Mouse (Mus musculus): Measurements from ENCODE around the gene Nop9.

Nop9 gene

DNA sequence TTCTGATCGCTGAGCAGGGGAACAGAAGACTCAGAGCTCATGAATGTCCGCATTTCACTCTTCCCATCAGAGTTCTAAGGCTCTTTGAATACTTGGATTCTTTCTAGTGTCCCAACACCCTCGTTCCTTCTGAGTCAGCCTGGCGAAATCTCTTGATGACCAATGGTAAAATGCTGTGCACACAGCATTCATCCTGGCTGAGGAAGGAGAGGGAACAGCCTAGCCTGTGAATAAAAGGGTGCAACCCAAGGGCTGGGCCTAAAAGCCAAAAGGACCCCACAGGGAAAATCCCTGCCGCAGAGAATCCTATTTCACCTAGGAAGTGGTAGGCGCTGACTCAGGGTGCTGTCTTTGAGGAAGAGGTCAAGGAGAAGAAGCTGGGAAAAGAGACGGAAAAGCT, 15.4 kb upstream of the Nop9 start:
- no peak for DNase-seq

DNA sequence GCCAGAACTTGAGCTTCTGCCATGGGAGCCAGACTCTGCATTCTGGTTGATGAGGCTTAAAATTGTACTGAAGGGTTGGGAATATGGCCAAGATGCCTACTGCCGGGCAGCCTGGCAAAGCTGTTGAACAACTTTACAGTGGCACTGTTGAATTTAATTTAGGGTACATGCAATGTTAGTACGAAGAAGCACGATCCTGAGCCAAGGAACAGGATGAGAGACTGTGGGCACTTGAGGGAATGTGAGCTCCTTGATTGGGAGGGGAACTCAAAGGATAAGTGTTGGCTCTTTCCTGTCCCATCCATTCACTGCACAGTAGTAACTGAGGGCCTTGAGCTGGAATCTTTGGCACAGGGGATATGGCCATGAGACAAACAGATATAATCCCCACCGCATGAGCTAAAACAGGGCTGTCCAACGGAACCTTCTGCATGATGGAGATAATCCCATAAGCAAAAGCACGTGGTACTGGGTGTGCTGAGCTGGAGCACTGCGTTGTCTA, 14.9 kb upstream of the Nop9 start:
- no peak for DNase-seq

DNA sequence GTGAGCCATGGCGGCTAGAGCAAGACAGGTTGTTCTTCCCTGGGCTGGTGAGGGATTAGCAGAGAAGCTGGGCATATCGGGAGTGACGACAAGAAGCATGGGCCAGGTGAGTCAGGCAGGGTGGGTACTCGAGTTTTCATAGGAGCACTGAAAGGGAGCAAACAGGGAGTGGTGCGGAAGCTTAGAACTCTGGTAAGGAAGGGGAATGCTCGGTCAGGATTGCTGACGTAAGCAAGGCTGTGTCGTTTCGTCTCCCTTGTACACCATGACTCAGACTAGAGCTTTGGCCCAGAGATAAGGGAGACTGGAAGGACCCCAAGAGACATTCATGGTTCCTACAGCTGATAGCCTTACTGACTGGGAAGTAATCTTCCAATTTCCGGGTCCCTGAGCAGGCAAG, 11.6 kb upstream of the Nop9 start:
- DNase-seq, result no peak

DNA sequence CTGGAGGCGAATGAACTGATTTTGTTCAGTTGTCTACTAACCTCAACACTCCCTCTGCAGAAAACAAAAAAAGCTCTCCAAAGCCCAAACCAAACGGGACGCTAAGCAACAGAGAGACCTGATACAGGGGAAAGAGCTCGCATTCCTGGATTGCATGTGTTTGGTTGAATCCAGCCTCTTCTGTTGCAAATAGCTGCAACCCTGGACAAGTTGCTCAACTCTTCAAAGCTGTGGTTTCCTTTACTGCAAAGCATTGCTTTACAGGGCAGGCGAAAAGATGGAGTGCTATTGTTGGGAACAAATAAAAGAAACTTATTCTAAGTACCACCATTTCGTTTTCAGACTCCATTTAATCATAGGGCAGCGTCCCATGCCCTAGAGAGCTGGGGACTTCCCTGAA, 10.6 kb upstream of the Nop9 start:
- no peak for DNase-seq

DNA sequence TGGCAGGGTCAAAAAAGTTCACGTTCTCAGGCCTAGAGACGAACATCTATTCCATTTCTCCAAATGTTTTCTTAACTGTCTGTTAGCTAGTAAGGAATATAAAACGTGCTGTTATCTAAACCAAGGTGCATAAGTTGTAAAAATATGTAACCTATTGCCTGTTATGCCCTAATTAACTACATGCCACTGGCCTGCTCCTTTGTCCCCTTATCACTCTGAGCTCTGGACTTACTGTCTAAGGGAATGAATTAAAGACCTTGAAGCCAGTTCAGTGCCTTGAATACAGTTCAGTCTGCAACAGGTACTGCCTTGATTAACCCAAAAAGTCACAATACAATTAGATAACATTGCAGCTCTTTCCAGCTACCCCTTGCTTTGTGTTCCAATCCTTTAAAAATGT, 10.2 kb upstream of the Nop9 start:
- no peak for DNase-seq

DNA sequence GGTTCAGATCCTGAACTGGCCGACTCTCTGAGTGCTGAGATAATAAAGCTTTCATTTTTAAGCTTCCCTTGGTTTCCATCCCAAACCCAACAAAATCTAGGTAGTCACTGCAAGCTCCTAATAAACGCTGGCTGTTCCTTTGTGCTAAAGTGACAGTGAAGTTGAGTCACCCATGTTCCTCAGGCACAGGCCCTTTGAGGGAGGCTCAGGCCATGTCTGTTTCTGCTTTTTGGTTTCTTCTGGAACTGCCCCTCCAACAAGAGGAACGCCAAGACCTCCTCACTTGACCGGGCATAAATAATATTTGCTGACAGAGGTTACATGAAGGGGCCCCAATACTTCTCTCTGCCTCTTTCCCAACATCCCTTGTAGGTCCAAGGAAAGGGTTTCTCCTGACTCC, 9.7 kb upstream of the Nop9 start:
- DNase-seq, result no peak

DNA sequence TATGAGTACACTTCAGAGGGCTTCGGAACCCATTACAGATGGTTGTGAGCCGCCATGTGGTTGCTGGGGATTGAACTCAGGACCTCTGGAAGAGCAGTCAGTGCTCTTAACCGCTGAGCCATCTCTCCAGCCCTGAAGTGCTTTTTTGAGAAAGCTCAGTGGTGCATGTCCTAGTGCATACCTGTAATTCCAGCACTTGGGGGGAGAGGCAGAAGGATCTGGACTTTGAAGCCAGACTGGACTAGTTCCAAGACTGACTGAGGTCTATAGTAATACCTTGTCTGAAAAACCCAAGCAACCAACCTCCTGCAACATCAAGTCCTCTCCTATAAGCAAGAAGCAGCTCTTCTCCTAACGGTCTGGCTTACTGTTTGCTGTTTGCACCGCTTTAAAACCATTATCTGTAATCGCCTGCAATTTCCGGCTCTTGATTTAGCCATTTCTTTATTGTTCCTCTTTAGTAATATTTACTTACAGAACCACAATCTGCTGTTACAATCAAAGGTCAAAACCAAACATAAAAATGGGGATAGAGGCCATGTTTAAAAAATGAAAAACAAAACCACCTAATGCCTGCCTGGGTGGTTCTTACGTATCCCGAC, 8.3 kb upstream of the Nop9 start:
- DNase-seq, result no peak

DNA sequence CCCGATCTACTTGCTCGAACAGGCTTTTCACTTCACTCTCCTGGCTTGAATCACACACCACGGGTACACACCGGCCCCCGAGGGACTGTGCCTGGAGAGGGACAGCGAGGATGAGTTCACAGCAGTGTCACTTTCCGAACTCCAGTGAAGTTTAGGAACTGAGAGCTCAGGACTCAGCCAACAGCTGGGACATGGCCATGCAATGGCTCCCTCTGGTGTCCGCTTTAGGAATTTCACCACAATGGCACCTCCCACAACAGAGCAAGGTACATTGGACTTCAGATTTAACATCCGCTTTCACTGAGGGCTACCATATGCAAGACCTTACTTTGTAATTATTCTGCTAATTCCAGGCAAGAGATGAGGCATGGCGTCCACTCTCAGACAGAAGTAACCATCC, 1.8 kb upstream of the Nop9 start:
- DNase-seq, result peak; percentile 65 to 74

DNA sequence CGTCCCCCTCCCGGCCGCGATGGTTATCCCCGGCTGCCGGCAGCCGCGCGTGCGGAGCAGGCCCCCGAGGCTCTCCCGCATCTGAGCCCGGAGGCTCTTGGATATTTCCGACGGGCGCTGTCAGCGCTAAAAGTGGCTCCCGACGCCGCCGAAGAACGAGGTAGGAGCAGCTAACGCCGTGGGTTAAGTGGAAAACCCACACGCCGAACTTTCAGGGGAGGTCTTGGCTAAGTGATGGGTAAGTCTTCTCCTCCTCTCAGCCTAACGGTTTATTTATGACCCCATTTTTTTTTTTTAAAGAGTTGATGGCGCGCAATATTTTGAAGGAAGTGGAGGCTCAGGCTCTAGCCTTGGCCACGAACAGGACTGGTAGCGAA, 356 bp downstream of the Nop9 start:
- DNase-seq, result no peak

DNA sequence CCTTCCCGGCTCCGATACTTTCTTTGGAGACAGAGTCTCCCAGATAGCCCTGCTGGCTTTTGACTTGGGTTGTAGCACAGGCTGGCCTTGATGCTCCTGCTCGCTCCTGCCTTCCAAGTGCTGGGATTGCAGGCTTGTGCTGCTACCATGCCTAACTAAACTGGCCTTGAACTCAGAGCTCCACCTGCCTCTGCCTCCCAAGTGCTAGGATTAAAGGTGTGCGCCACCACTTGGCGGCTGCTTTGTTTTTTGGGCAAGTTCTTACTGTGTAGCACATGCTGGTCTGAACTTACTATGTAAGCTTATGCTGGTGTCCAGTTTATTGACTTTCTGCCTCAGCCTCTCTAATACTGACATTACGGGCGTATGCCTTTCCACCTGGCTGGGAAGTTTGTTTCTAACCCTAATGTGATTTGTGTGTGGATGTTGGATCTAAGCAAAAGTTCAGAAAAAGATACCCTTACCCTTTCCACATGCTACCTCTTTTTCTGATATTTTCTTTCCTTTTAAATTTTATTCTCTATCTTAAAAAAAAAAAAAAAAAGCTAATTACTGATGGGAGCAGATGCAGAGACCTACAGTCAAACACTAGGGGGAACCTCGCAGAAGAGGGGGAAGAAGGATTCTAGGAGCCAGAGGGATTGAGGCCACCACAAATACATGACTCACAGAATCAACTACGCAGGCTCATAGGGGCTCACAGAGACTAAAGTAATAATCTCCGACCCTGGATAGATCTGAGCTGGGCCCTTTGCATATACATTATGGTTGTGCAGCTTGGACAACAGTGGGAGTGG, 1.8 kb downstream of the Nop9 start:
- no peak for DNase-seq

DNA sequence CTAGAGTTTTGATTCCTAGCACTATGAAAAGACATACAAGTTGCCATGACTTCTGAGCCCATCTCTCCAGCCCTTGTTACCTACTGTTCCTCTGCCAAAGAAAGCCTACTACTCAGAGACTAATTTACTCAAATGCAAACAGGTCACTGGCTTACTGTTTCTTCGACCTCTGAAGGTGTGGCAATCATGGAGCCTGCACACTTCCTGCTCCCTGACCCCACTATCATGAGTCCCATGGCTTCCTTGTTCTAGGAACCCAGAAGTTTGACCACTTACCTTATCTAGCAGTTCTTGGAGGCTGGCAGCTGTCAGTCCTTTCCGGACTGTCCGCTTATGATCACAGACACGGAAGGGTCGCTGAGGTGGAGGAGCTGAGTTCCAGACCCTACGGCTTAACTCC, 12.1 kb downstream of the Nop9 start:
- DNase-seq, result no peak

DNA sequence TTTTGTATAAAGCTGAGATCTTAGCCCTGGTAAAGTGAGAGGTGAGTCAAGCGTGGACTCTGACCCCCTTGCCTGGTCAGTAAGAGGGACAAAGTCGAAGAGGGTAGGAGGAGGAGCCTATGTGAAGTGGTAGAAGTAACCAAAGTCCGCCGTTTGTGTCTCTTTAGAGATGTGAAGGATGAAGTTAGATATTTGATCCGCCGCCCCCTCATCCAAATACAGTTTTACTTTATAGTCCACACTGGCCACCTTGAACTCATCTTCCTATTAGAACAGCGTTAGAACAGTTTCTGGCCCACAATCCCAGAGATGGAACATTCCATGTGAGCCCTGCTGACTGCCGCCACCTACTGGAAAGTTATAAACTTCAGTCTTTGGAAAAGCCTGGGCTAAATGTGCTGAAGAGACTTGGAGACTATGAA, 12.9 kb downstream of the Nop9 start, which contains the start of gene Cideb:
TSS of gene Cideb (minus strand) at position 96 of the 422 bp plus-strand sequence.
- DNase-seq, result no peak

DNA sequence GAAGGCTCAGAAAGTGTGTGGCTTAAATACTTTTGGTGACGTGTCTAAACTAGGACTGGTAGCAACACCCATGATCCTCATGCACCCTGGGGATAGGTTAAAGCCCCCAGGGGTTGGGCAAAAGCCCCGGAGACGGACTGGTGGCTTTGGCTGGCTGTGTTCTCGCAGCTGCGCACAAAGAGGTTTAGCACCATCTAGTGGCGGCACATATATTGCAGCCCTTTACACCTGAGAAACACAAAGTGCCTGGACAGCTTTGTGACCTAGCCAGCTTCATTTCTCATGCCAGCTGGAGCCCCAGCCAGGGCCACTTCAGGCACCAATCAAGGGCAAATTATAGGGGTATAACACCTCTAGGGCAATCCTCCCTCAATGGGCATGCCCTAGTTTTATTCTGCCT, 14.7 kb downstream of the Nop9 start:
- DNase-seq, result peak; percentile 61 to 66

DNA sequence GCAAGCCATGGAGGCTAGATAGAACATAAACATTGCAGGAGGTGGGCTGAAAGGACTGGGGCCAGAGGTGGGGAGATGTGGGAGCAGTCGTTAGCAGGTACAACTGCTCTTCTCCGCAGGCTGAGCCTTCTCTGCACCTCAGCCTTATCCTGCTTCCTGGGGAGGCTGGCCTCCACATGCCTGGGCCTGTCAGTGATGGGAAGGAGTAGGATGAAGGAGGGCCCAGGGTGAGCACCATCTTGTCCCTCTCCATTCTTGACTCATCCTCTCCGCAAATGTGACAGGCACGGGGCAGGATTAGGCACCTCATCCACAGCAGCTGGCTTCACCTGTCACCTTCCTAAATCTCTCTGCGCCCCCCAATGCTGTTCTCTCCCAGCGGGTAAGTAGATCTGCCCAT, 15.7 kb downstream of the Nop9 start, which contains the start of gene Ltb4r2:
TSS of gene Ltb4r2 (plus strand) at position 266 of the 400 bp plus-strand sequence.
- DNase-seq, result no peak

DNA sequence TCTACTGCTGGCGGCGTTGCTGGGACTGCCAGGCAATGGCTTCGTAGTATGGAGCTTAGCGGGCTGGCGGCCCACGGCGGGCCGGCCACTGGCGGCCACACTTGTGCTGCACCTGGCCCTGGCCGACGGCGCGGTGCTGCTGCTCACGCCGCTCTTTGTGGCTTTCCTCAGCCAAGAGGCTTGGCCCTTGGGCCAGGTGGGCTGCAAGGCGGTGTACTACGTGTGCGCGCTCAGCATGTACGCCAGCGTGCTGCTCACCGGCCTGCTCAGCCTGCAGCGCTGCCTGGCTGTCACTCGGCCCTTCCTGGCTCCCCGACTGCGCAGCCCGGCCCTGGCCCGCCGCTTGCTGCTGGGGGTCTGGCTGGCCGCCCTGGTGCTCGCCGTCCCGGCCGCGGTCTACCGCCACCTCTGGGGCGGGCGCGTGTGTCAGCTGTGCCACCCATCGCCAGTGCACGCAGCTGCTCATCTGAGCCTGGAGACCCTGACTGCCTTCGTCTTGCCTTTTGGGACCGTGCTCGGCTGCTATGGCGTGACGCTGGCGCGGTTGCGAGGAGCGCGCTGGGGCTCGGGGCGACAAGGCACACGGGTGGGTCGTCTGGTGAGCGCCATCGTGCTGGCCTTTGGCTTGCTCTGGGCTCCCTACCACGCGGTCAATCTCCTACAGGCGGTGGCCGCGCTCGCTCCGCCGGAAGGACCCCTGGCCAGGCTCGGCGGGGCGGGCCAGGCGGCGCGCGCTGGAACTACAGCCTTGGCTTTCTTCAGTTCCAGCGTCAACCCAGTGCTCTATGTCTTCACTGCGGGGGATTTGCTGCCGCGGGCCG, 16.7 kb downstream of the Nop9 start:
- DNase-seq, result no peak

DNA sequence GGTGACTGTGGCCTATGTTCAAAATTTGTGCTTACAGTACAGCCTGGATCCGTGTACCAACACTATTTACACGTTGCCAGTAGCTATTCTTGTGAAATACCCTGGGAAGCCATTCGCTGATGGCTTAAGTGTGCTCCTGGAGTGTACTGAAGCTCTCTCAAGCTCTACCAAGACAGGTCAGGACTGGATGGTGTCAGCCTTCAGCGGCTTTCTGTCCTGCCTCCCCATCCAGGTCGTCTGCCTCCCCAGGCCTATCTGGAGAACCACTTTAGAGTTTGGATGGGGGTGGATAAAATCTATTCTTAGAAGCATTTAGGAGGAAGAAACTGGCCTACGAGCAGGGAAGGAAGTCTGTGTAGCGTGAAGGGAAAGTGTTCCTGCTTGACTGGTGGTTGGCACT, 17.7 kb downstream of the Nop9 start:
- DNase-seq, result no peak

DNA sequence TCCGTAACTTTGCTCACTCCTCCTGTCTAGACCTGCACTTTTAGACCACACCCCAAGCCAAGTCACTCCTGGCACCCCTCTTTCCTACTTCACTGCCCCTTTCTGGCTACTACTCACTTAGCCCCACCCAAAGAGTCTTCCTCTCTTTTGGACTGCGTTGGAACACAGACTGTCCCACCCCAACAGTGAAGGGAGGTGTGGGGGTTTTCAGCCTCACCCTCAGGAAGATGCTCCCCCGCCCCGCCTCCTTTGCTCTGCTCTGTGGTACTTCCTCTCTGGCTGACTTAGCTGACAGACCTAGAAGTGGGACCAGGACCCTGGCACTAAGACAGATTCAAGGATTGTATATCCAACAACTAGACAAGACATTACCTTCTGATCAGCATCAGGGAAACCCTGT, 20.2 kb downstream of the Nop9 start, which contains the start of gene Ltb4r1:
TSS of gene Ltb4r1 (plus strand) at position 267 of the 400 bp plus-strand sequence.
- no peak for DNase-seq

DNA sequence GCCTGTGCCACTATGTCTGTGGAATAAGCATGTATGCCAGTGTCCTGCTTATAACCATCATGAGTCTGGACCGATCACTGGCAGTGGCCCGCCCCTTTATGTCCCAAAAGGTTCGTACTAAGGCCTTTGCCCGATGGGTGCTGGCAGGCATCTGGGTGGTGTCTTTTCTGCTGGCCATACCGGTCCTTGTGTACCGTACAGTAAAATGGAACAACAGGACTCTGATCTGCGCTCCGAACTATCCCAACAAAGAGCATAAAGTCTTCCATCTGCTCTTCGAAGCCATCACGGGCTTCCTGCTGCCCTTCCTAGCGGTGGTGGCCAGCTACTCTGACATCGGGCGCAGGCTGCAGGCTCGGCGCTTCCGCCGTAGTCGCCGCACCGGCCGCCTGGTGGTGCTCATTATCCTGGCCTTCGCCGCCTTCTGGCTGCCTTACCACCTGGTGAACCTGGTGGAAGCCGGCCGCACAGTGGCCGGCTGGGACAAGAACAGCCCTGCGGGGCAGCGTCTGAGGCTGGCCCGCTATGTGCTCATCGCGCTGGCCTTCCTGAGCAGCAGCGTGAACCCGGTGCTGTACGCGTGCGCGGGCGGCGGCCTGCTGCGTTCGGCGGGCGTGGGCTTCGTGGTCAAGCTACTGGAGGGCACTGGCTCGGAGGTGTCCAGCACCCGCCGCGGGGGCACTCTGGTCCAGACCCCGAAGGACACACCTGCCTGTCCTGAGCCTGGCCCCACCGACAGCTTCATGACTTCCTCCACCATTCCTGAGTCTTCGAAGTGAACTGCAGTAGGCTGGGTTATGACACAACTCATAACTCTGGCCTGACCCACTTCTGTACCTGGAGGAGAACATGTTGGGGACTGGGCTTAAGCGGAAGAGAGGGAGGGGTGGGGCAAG, 22.3 kb downstream of the Nop9 start:
- DNase-seq, result no peak

DNA sequence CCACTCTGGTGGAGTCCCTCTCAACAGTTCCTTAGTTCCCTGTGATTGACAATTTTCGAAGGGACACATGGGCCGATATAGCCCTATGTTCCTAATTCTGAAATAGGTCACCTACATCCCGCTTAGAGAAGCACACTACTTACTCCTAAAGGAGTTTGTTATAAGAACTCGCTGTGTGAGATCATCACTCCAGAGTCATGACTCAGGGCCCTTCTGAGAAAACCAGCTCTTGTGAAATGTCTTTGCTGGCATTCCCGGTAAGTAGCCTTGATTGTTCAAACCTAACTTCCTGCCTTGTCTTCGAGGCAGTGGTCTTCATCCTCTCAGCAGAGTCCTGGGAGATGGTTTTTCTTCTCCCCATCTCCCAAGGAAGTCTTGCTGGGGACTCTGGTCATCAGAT, 23.1 kb downstream of the Nop9 start:
- no peak for DNase-seq

DNA sequence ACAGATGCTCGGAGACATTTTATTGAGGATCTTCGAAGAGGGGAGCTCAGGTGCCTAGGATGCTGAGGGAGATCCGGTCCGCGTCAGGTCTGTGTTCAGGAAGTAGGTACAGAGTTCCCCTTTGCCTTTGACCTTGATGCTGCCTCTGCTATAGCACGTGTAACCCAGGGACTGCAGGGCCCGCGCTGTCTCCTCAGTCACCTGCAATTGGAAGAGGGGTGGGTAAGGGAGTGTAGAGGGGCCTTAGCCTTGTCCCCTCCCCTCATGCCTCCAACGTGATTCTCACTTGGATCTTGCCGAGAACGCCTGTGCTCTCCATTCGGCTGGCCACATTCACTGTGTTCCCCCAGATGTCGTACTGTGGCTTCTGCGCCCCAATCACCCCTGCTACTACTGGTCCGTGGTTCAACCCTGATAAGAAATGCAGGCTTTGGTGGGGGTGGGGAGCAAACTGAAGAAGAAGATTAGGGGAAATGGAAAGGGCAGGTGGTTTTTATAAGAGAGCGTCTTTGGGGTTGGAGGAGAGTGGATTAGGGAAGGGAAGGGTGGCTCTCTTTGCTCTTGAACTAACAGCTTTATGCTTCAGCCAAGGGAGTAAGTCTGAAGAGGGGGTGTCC, 23.7 kb downstream of the Nop9 start:
- no peak for DNase-seq

DNA sequence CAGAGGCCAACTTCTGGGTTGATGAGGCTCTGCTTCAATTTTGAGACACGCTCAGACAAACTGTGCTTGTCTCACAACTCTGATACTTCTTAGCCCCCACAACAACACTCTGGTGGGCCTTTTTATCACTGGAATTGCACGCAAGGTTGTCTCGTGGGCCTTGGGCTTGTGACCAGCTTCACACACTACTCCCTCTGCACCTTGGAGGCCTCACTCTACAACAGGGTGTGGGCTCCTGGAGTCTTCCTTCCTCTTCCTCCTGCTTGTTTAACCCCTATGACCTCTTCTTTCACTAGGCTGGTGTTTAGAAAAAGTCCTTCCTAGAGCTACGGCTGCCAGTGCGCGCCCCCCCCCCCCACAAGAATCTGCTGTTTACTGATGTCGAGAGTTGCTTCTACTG, 31.2 kb downstream of the Nop9 start:
- no peak for DNase-seq

DNA sequence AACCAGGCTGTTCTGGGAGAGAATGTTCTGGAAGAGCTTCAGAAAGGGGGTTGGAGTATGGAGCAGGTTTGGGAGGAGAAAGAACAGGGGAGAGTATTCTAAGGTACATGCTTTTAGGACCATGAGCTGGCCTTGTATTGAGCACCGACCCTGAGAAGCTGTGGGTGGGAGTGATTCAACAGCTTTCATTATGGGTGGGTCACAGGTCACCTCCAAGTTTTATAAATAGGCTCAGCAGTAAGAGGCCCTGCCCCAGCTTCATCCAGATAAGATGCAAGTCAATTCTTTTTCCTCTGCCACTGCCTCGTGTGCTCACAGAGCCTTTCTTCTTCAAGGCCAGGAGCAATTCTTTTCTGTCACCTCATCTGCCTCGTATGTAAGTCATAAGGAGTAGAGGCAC, 31.7 kb downstream of the Nop9 start:
- DNase-seq, result no peak
